Mouse (Mus musculus) adrenal gland, postnatal 4 days (tissue): ENCODE measurements around the gene Gstt2. TPM values are rescaled to one million over a fixed set of nuclear protein-coding genes. Genes with fewer than 3 reads are reported as not detected.

ENCODE experiments used
- DNase-seq, 2 experiments: peaks; one replicate each; pipeline ENCODE4 v3.0.0; 2021 to 2022; ENCODE audit warnings: low spot score in 2 of 2, mixed read lengths in 2 of 2
- long read RNA-seq, 2 experiments: library from polyadenylated mRNA; stranded (forward); transcript quantifications; one replicate each; pipeline ENCODE4 v2.0.0; 2021
- total RNA-seq, 2 experiments: library from RNA; stranded (reverse); gene quantifications; 2 replicates each; pipeline ENCODE4 v1.2.3; 2021

The Gstt2 gene
- 10 to 100 TPM; 33.0 to 41.5 TPM for total RNA-seq
- long read RNA-seq, experiment 1, transcript Gstt2-201 (5 exons, 1,370 nt) = major isoform, 22 of 38 reads
- long read RNA-seq, experiment 1, partial matches to known transcripts = 1 of 38 reads
- long read RNA-seq, experiment 1, other reads (novel, unspliced or antisense) = 11 of 38 reads
- long read RNA-seq, experiment 2, transcript Gstt2-201 (5 exons, 1,370 nt) = major isoform, 20 of 41 reads
- long read RNA-seq, experiment 2, transcript Gstt2-205 (1 exons, 1,449 nt) = minor isoform, 5 of 41 reads
- long read RNA-seq, experiment 2, partial matches to known transcripts = 0 of 41 reads
- long read RNA-seq, experiment 2, other reads (novel, unspliced or antisense) = 13 of 41 reads

GRCm38 (mm10) chr10:75837248-75837759 is at the start of gene Gstt2:
Gene Gstt2 (minus strand): TSS chr10:75837424.
- DNase-seq = peak; percentile 77 to 83

GRCm38 (mm10) chr10:75884742-75885141 is 47.5 kb upstream of the Gstt2 start:
- DNase-seq = no peak

DNA sequence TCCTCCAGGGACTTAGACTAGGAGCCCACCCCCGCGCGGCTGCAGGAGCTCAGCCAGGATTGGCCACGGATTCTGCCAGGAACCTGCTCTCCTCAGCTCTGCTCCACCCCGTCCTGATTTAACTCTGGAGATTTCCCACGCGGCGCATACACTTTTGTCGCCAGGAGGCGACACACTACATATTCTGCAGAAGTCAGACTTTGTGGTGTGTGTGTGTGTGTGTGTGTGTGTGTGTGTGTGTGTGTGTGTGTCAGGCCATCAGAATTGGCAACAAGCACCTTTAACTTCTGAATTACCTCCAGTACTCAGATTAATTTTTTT is 46.0 kb upstream of the Gstt2 start:
- peak in 1 of 2 experiments; percentile 57 for DNase-seq

DNA sequence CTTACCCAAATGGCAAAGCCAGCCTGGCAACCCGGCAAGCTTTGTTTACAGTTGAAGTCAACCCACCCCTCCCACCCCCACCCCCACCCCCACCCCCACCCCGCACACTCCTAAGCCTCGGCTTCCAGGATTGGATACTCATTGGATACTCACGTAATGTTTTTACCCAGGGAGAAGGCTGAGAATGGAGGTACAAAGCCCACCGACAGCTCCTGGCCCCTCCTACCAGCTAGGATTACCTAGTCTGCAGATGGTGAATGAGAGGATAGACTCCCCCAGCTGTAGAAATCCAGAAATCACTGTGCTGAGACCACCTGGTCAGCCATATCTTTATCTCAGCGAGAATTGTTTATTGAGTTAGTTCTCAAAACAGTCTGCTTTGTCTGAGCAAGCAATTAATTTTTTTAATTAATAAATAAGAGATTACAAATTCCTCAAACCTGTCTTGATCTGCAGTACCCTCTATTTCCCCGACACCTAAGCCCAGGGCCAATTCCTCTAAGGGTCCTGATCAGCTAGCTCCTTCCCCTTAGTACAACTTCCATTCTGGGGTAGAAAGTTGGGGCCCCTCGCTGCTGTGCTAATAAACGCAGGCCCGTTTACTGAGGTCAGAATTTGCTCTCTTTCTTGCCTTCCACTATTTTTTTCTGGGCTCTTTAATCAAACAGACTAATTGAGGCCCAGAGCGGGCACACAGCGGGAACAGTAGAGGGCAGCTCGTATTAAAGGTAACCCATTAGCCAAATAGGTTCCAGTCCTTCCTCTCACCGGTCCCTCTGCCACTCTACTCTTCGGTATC is 45.4 kb upstream of the Gstt2 start:
- DNase-seq = no peak

DNA sequence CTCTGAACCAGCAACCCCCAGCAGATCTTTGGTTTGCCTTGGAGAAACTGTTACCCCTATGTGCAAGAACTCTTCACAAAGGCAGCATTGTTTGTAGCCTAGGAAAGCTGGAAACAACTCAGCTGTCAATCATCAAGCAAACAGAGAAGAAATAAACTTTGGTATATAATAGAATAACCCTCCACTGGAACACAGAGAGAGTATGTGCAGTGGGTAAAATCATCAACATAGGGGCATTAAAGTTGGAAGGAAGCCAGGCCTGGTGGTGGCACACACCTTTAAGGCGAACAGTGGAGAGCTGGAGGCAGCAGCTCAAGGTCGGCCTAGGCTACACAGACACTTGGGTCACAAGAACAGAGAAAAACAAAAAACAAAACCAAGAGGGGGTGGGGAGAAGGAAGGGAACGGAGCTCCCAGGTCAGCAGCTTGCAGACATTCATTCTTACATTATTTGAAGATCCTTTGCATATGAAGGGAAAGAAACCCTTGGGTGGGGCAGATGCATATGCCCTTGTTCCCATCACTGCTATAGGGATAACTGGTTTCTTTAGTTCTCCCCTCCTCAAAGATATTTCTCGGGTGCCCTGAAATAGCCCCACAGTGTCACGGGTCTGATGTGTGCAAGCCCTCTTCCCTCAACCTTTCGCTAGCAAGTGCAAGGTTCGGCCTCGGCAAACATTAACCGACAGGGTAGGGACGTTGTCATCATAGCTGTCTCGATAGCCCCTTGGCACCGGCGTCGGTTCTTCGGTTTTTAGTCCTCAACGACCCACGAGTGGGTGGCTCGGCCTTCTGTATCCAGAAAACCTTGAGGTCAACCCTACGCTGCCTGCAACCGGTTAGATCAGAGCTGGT is 44.6 kb upstream of the Gstt2 start:
- DNase-seq = no peak

DNA sequence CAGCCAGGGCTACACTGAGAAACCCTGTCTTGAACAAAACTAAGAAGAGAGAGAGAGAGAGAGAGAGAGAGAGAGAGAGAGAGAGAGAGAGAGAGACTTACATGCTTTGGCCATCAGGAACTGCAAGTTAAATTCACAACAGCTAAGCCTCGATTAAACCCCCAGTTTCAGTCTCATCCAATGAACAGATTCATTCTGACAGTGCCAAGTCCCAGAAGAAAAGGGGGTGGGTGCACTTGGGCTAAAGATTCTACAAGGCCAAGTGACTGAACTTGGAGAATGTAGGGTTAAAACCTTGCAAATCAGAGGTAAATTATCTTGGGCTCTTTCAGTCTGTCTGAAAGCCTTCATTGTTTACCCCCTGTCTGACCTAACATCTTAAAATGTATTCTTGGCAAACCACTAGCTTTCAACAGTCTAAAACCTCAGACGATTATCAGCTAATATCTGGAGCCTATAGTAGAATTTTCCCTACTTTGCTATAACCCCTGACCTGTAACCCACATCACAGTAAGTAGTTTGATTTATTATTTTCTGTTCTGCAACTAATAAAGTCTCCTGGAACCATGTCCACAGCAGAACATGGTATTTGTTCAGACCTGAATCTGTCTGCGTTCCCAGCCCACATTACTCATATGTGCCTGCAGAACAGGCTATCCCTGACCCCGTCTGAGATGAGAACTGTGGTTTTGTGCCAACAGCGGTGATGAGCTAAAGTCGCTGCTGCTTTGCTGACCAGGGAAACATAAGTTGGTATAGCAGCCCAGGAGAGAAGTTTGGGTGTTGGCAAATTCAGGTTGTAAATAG is 43.8 kb upstream of the Gstt2 start:
- DNase-seq = no peak

DNA sequence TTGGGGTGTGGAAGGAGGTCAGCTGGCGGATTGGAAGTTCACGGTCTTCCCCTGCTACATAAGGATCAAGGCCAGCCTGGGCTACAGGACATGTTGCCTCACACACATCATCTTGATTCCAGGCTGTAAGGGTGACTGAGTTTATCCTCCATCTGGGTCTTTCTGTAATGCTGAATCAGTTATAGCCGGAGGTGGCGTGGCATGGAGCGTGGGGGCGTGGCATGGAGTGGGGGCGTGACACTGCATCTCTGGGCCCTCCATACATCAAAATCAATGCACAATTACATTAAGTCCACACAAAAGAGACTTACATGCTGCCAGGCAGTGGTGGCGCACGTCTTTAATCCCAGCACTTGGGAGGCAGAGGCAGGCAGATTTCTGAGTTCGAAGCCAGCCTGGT is 43.1 kb upstream of the Gstt2 start:
- no peak for DNase-seq

GRCm38 (mm10) chr10:75878836-75879235 is 41.6 kb upstream of the Gstt2 start:
- no peak for DNase-seq

DNA sequence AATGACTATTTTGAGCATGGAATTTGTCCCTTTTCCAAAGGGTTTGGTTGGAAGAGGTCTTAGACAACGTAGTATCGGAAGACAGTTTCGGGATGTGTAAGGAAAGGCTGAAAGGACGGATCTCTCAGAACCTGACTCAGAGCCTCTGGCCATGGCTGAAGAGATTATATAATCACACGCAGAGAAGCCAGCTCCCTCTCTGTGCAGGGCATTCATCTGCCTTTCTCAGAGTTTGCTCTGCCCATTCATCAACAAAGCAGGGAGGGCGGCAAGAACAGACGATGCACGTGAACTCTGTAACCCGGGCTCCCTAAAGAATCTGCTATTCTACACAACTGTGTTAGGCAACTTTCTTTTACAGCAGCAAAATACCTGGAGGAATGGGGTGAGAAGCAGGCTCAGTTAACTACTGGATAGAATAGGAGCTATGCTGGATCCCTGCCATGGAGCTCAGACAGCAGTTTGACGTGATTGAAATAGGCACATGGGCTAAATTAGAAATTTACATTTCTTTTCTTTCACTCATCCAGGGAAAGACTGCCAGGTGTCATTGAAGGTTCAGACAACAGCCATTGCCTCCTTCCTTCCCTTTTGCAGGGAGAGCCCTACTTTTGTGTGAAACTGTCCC is 36.4 kb upstream of the Gstt2 start:
- no peak for DNase-seq

- DNase-seq = peak in 1 of 2 experiments; percentile 64
These were observed 35.8 kb upstream of the Gstt2 start for GRCm38 (mm10) chr10:75872915-75873542.

- DNase-seq = no peak
These were observed 35.0 kb upstream of the Gstt2 start for GRCm38 (mm10) chr10:75872025-75872914.

GRCm38 (mm10) chr10:75861587-75861986 is 24.4 kb upstream of the Gstt2 start:
- DNase-seq = no peak

DNA sequence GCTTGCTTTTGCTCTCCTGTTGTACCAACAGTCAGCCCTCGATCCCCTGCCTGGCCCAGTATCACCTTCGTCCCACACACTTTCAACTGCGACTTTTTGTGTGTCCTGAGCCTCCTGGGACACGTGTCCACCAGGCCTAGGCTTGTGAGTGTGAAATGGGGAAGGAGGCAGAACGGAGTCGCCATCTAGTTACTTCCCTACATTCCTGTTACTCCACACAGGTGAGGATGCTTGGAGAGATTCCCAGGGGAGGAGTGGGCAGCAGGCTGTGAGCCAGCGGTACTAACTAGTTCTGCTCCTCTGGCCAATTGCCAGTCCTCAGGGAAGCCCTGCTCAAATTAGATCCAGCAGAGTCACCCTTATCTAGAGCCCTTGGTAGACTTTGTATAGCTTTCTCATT is 23.5 kb upstream of the Gstt2 start:
- no peak for DNase-seq

DNA sequence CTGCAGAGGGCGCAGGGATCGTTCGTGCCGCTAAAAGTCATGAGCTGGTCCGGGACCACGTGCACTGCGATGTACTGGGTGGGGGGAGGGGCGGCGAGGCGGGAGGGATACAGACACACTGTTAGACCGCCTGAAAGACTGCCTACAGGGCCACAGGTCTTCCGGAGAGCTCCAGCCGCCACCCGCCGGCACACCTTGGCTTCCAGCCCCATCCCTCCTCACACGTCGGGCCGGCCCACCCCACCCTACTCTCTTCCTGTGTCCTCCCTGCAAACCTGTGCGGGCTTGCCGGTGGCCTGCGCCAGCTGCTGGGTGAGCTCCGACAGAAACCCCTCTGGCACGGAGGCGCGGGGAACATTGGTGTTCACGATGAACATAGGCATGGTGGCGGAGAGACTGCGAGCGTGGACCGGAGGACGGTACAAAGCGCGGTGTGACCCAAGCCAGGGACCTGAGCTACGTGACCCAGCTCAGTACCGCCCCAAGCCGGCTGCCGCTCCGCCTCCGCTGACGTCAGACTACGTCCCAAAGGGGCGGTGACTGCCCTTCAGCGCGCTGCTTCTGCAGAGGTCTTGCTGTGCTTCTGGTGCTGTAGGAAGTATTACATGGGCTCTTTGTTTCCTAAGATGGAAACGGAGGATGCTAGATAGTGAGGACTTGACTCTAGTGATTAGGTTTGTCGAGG is 22.7 kb upstream of the Gstt2 start, which contains the start of gene Mif:
Mif (minus strand) TSS at position 455 of the 685 bp plus-strand sequence.
- DNase-seq = peak; percentile 49 to 71

- no peak for DNase-seq
These were observed 22.0 kb upstream of the Gstt2 start for GRCm38 (mm10) chr10:75859107-75859746.

DNA sequence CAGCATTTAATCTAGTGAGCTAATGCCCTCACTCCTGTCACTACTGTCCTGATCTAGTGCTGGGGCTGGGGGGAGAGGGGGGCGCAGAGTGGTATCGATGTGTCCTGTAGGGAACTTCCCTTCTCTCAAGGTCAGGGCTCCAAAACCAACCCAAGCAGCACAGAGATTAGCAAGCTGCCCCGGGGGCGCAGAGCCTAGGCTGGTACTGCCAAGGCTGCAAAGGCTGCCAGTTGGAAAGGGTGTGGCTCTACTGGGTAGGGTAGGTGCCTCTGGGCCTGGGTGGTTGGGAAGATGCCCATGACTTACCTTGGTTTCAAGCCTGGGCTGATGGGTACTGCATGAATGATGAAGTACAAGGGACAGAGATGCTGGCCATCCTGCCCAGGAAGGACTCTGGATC is 20.4 kb upstream of the Gstt2 start:
- DNase-seq = no peak

DNA sequence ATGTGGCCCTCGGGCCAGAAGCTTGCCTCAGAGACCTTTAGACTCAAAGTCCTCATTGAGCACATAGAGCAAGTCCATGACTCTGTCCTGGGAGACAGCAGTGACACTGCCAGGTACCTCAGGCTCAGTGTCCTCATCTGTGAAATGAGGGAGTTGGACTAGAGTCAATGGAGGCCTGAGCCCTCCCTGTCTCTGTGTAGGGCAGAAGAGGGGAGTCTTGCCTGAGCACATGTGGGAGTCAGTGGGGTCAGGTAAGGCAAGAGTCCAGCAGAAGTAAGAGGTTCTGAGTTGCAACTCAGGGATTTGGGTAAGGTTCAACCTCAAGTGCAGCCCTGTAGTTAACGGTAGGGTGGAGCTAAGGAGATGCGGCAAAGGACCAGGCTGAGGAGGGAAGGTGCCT is 19.8 kb upstream of the Gstt2 start:
- DNase-seq = no peak
